ENCODE assay signal across 36 mouse cellular contexts in genomic region chr2:153677550-153677949, GRCm38 (mm10). TPM values are rescaled to one million over a fixed set of nuclear protein-coding genes. Genes with fewer than 3 reads are reported as not detected.
"Had no signal": no experiment of that assay in that cellular context is flagged by ENCODE, and none has a peak within 500 bp of the region (broad histone marks: within the 10 kb centered on the region; RNA-seq: fewer than 3 reads in every experiment).

No protein-coding gene starts in this region.

- H3K9me3 ChIP-seq: heart, embryonic 13.5 days; heart, embryonic 15.5 days; hindbrain, embryonic 10.5 days; hindbrain, embryonic 12.5 days; kidney, embryonic 15.5 days; limb, embryonic 13.5 days; limb, embryonic 15.5 days had no signal

- H3K4me2 ChIP-seq: heart, embryonic 11.5 days; heart, embryonic 13.5 days; heart, embryonic 15.5 days; hindbrain, embryonic 12.5 days; hindbrain, embryonic 14.5 days; kidney, embryonic 15.5 days; limb, embryonic 13.5 days; limb, embryonic 15.5 days had no signal

- DNase-seq: forebrain, postnatal 0 days; gastrocnemius, postnatal 14 days; gastrocnemius, postnatal 36 days; heart, adult 11 months; heart, adult 2 months; heart, postnatal 4 days; kidney, adult 11 months; kidney, adult 2 months; kidney, adult 9 months; kidney, postnatal 14 days; kidney, postnatal 36 days; layer of hippocampus, adult 9-11 months; layer of hippocampus, postnatal 36 days; left cerebral cortex, postnatal 4 days had no signal

- H3K9ac ChIP-seq: forebrain, postnatal 0 days; heart, embryonic 13.5 days; heart, embryonic 15.5 days; hindbrain, embryonic 12.5 days; hindbrain, embryonic 14.5 days; kidney, embryonic 15.5 days; limb, embryonic 13.5 days; limb, embryonic 15.5 days had no signal

- H3K4me1 ChIP-seq: heart, embryonic 13.5 days; heart, embryonic 15.5 days; hindbrain, embryonic 10.5 days; hindbrain, embryonic 12.5 days; kidney, embryonic 15.5 days; limb, embryonic 13.5 days; limb, embryonic 15.5 days had no signal

- H3K4me3 ChIP-seq: heart, adult 2 months; heart, embryonic 13.5 days; heart, embryonic 15.5 days; hindbrain, embryonic 10.5 days; hindbrain, embryonic 12.5 days; kidney, embryonic 15.5 days; limb, embryonic 13.5 days; limb, embryonic 15.5 days had no signal

- H3K27ac ChIP-seq: heart, adult 2 months; heart, embryonic 13.5 days; heart, embryonic 15.5 days; hindbrain, embryonic 10.5 days; hindbrain, embryonic 12.5 days; hindbrain, embryonic 14.5 days; kidney, embryonic 15.5 days; kidney, postnatal 0 days; limb, embryonic 13.5 days; limb, embryonic 15.5 days had no signal

- H3K27me3 ChIP-seq: heart, embryonic 13.5 days; heart, embryonic 15.5 days; hindbrain, embryonic 12.5 days; kidney, embryonic 15.5 days; limb, embryonic 13.5 days; limb, embryonic 15.5 days had no signal

- ATAC-seq: forebrain, postnatal 0 days; hindbrain, embryonic 16.5 days; inflammation-experienced regulatory T-cells, adult 6 months had no signal

RNA-seq across cellular contexts. Expression of gene Dnmt3c, which starts 18.9 kb away (rescaled TPM):
- total RNA-seq: forebrain, postnatal 0 days; gastrocnemius, adult 18-20 months; gastrocnemius, adult 8-10 months; gastrocnemius, postnatal 14 days; gastrocnemius, postnatal 36 days; heart, adult 2 months; heart, postnatal 25 days; heart, postnatal 4 days; layer of hippocampus, postnatal 36 days; left cerebral cortex, adult 18-20 months; left cerebral cortex, adult 8-10 months; left cerebral cortex, postnatal 25 days; left cerebral cortex, postnatal 4 days; liver, adult 2 months had no signal
- polyA plus RNA-seq: forebrain, postnatal 0 days; gonadal fat pad, adult 2 months; heart, adult 2 months; heart, embryonic 11.5 days; heart, embryonic 13.5 days; heart, embryonic 15.5 days; hindbrain, embryonic 10.5 days; hindbrain, embryonic 16.5 days; inflammation-experienced regulatory T-cells, adult 6 months; kidney, adult 2 months; kidney, embryonic 15.5 days; kidney, postnatal 0 days; large intestine, adult 2 months; limb, embryonic 11.5 days; limb, embryonic 13.5 days; liver, adult 2 months had no signal
